Mouse (Mus musculus) naive thymus-derived CD4-positive, alpha-beta T cell, adult 5 months (primary cell): Measurements from ENCODE around the gene Ulk1. TPM values are rescaled to one million over a fixed set of nuclear protein-coding genes. Genes with fewer than 3 reads are reported as not detected.

Experiments
- polyA plus RNA-seq: library from polyadenylated mRNA; unstranded; fragments of 100-300 nt; shearing (Covaris generic); gene quantifications from one replicate; pipeline ENCODE4 v1.2.1, GENCODE M21; 2017

The Ulk1 gene
- polyA plus RNA-seq, result 89.3 TPM

GRCm38 (mm10) chr5:110809667-110810325 is at the start of gene Ulk1:
Gene Ulk1, minus strand, starts transcription at chr5:110810097.

GRCm38 (mm10) chr5:110839678-110840365 is 29.9 kb upstream of the Ulk1 start, which contains the start of the genes Hscb and Chek2:
Gene Hscb, minus strand, starts transcription at chr5:110839777.
Gene Chek2, plus strand, starts transcription at chr5:110839979.

GRCm38 (mm10) chr5:110779998-110780760 is 29.7 kb downstream of the Ulk1 start, which contains the start of gene Pus1:
Gene Pus1, minus strand, starts transcription at chr5:110780659.

GRCm38 (mm10) chr5:110770448-110771158 is 39.3 kb downstream of the Ulk1 start, which contains the start of gene Ep400:
Gene Ep400, minus strand, starts transcription at chr5:110770717.

Other genes with a start within 250 kb of the Ulk1 start
- gene Noc4l, start 156.7 kb downstream of the Ulk1 start, polyA plus RNA-seq, result 79.5 TPM
- 67.0 TPM for gene Ddx51, start 156.6 kb downstream of the Ulk1 start, polyA plus RNA-seq
- 71.4 TPM for gene Ep400, start 39.4 kb downstream of the Ulk1 start, polyA plus RNA-seq
- 34.5 TPM for gene Pus1, start 29.4 kb downstream of the Ulk1 start, polyA plus RNA-seq
- 17.1 TPM for gene Hscb, start 29.7 kb upstream of the Ulk1 start, polyA plus RNA-seq
- gene Chek2, start 29.9 kb upstream of the Ulk1 start, polyA plus RNA-seq, result 2.2 TPM
- 5.6 TPM for gene Ttc28, start 69.7 kb upstream of the Ulk1 start, polyA plus RNA-seq